Mouse (Mus musculus) heart, adult 2 months (tissue): ENCODE measurements around the gene Rasgrp2. TPM values are rescaled to one million over a fixed set of nuclear protein-coding genes. Genes with fewer than 3 reads are reported as not detected.

Experiments
- DNase-seq, 2 experiments: peaks; one replicate each; pipeline ENCODE4 v3.0.0; 2021
- H3K27ac ChIP-seq: fragments of 200-600 bp; 2 replicates; pipeline ENCODE4 v1.8.1; 2022
- H3K27me3 ChIP-seq: fragments of 200-500 bp; 2 replicates; pipeline ENCODE4 v1.6.1; 2012; ENCODE audit warnings: mild to moderate bottlenecking, low read length, inconsistent platforms, mixed read lengths; ENCODE audit not compliant: control insufficient read depth, insufficient read depth
- H3K36me3 ChIP-seq: fragments of 200-500 bp; 2 replicates; pipeline ENCODE4 v1.6.1; 2012; ENCODE audit warnings: low read length, inconsistent platforms; ENCODE audit not compliant: control insufficient read depth, insufficient read depth
- H3K4me1 ChIP-seq: fragments of 200-500 bp; 2 replicates; pipeline ENCODE4 v1.6.1; 2011; ENCODE audit warnings: low read length; ENCODE audit not compliant: control insufficient read depth, insufficient read depth
- H3K4me3 ChIP-seq: fragments of 200-600 bp; 2 replicates; pipeline ENCODE4 v1.8.1; 2022
- H3K79me2 ChIP-seq: fragments of 200-500 bp; replicated peaks from 2 replicates; pipeline ENCODE4 v1.6.1; 2012; ENCODE audit warnings: mild to moderate bottlenecking, inconsistent platforms, low read length, moderate library complexity, mixed read lengths; ENCODE audit not compliant: control insufficient read depth, insufficient read depth
- H3K9ac ChIP-seq: fragments of 200-500 bp; 2 replicates; pipeline ENCODE4 v1.6.1; 2012; ENCODE audit warnings: low read depth, mild to moderate bottlenecking, control low read depth, inconsistent platforms, low read length, mixed read lengths
- CTCF ChIP-seq: fragments of 200-600 bp; IDR thresholded peaks from 2 replicates; pipeline ENCODE4 v1.8.1; 2022; ENCODE audit warnings: antibody characterized with exemption, mild to moderate bottlenecking, moderate library complexity
- EP300 ChIP-seq: fragments of 200-500 bp; IDR thresholded peaks from 2 replicates; pipeline ENCODE4 v1.6.1; 2011; ENCODE audit warnings: low read depth, low read length, control low read depth; ENCODE audit not compliant: insufficient read depth
- POLR2A ChIP-seq: fragments of 200-500 bp; IDR thresholded peaks from 2 replicates; pipeline ENCODE4 v1.6.1; 2011; ENCODE audit warnings: mild to moderate bottlenecking, low read depth, low read length, control low read depth; ENCODE audit not compliant: insufficient read depth
- WGBS: fragments of 180-500 bp; shearing (Covaris S2); methylation state at CpG from one replicate; pipeline ENCODE4 v1.1.7; 2018; 5-methylcytosine and 5-hydroxymethylcytosine counted together
- intact Hi-C: fragments of 180-260 bp; cut with DNase I; formaldehyde crosslinking; loops from one replicate; pipeline ENCODE4 v1.15.1; 2025
- polyA plus RNA-seq: library from polyadenylated mRNA; depleted of rRNA; stranded (reverse); fragments of >200 nt; gene quantifications from 2 replicates; pipeline ENCODE4 v1.2.3, GENCODE M21; 2012
- total RNA-seq, 2 experiments: library from RNA; stranded (reverse); gene quantifications; 2 replicates each; pipeline ENCODE4 v1.2.3; 2021

Rasgrp2 gene
- total and polyA plus RNA-seq, 3 experiments: 43.3 to 97.2 (median 48.0) TPM

DNA sequence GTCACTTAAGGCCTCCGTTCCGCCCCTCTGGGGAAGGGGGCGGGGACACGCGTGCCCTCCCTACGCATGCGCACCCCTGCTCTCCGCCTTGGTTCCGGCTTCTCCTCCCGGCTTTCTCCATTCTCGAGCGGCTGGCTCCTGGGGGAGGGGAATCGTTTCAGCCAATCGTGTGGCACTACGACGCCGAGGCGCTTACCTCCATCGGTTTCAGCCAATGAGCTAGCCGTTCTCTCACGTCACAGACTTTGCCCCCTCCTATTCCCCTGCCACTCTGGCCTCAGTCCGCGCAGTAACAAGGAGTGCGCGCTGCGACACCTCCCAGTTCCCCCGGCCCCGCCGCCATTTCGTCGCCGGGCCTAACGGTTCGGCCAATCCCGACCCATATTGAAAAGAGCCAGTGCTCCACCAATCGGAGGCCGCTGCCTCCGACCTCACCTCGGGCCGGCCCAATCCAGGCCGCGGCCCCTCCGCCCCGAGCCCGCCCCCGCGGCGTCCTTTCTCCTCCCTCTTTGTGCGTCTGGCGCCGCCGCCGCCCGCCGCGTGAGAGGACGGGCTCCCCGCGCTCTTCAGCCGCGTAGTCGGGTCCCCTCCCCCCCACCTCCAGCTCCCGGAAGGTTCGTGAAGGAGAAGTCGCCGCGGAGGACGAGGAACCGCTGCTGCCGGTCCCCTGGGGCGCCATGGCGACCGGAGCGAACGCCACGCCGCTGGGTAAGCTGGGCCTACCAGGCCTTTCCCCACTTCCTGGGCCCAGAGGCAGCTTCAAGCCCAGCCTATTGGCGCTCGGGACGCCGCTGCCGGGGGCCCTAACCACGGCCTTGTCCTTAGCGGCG lies 35.5 kb upstream of the Rasgrp2 start, which contains the start of gene Sf1:
TSS of gene Sf1 (plus strand) at position 280 of the 830 bp plus-strand sequence.
- Histone ChIP-seq H3K36me3 (peaks cover 40% of the 10 kb centered on the region), H3K9ac (peak within 1 kb of the TSS; percentile 98), H3K79me2 (peaks cover 5% of the 10 kb centered on the region; the same call in 1 of the 2 replicates), H3K4me3 (peak within 1 kb of the TSS; percentile 89), H3K4me1 (peaks cover 4% of the 10 kb centered on the region; the same call in 1 of the 2 replicates), H3K27ac (peak within 1 kb of the TSS; percentile 98), H3K27me3 (no peaks in the 10 kb centered on the region)
- under 1% methylated on average over 85 of the region's 85 CpGs for WGBS
- DNase-seq: peak; percentile 99 to 100
- TF ChIP-seq CTCF (no peak), POLR2A (peak; percentile 72)
- intact Hi-C loops: no loop called here

DNA sequence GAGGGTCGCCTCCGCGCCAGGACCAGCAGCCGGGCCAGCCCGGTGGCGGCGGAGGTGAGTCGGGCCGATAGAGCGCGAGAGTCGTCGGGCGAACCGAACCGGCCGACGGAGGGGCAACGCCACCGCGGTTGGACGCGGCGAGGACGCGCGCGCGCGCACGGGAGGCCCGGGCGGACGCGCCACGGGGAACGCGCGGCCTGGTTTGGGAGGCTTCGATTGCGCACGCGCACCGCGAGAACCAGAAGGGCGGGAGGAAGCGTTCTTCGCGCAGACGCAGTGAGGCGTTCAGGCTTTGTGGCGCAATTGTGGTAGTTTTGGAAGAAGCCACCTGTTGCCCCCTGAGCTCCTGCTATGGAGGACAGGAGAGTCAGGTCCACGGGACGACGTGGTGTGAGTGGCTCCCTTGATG lies 34.8 kb upstream of the Rasgrp2 start:
- Histone ChIP-seq H3K4me1 (peaks cover 4% of the 10 kb centered on the region; the same call in 1 of the 2 replicates), H3K27me3 (no peaks in the 10 kb centered on the region), H3K4me3 (peak overlapping the region; percentile 89), H3K27ac (peak overlapping the region; percentile 98), H3K79me2 (peaks cover 5% of the 10 kb centered on the region; the same call in 1 of the 2 replicates), H3K9ac (peak overlapping the region; percentile 98), H3K36me3 (peaks cover 45% of the 10 kb centered on the region)
- peak; percentile 29; the same call in 1 of the 2 replicates for TF ChIP-seq EP300
- TF ChIP-seq CTCF: no peak
- TF ChIP-seq POLR2A: peak; percentile 42; the same call in 1 of the 2 replicates
- peak; percentile 94 for DNase-seq
- intact Hi-C loops: no loop called here
- under 1% methylated on average over 55 of the region's 55 CpGs for WGBS

DNA sequence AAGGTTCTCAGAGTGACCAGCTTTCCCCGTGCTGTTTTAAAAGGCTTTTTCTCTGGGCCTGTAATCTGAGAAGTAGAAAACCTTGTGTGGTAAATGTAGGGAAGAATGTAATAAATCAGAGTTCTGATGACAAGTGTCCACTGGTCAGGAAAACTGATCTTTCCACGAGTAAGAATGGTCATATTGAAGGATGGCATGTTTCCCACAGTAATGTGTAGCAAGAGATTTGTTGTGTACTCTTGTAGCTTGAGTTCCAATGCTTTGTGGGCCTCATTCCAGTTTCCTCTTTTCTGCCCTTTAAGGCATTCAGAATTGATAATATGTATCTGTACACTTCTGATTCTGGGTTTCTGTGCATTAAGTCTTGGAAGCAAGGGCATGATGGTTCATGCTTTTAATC lies 34.3 kb upstream of the Rasgrp2 start:
- H3K36me3 ChIP-seq: peaks cover 49% of the 10 kb centered on the region
- peaks cover 5% of the 10 kb centered on the region; the same call in 1 of the 2 replicates for H3K79me2 ChIP-seq
- intact Hi-C loops: no loop called here
- WGBS: 0% methylated on average over 2 of the region's 2 CpGs
- H3K27ac ChIP-seq: peak overlapping the region; percentile 98
- TF ChIP-seq POLR2A: no peak
- TF ChIP-seq EP300: no peak
- no peak for TF ChIP-seq CTCF
- no peaks in the 10 kb centered on the region for H3K27me3 ChIP-seq
- no peak overlapping the region; the same call in 1 of the 2 replicates for H3K9ac ChIP-seq
- H3K4me3 ChIP-seq: peak overlapping the region; percentile 89
- no peak for DNase-seq
- H3K4me1 ChIP-seq: peaks cover 4% of the 10 kb centered on the region; the same call in 1 of the 2 replicates

DNA sequence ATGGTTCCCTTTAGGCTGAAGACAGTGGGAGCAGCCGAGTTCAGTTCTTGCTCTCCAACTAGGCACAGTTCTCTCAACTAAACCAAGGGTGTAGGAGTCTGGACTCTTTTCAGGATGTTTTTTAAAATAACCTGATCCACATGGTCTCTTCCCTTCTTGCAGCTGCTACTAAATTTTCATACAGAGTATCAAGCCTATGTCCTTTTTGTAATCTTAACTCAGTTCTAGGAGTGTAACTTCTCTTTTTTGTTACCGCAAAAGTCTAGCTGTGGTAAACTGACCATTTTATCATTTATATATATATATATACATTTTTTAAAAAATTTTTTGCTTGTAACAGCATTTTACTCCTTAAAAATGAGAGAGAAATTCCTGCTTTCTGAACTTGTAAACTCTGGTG lies 29.0 kb upstream of the Rasgrp2 start:
- WGBS: 74% methylated on average over 2 of the region's 2 CpGs
- DNase-seq: no peak
- Histone ChIP-seq H3K27me3 (no peaks in the 10 kb centered on the region), H3K4me1 (peaks cover 7% of the 10 kb centered on the region; the same call in 1 of the 2 replicates), H3K4me3 (no peak overlapping the region), H3K79me2 (peaks cover 10% of the 10 kb centered on the region), H3K36me3 (peaks cover 59% of the 10 kb centered on the region), H3K9ac (no peak overlapping the region), H3K27ac (no peak overlapping the region)
- intact Hi-C loops: no loop called here
- no peak for TF ChIP-seq CTCF
- no peak for TF ChIP-seq POLR2A
- TF ChIP-seq EP300: no peak

DNA sequence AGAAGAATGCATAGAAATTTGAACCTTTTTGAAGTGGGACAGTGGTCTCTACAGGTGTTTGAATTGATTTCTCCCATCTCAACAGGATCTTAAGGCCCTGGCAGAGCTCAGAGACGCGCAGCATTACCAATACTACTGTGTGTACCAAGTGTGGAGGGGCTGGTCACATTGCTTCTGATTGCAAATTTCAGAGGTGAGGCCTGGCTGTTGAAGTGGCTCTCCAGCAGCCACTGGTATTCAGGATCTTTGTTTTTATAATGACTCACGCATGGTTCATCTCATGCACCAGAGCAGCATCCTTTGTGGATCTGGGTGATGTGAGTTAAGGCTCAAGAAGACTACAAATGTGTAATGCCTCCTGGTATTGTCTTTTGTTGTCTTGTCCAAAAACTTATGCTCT lies 26.7 kb upstream of the Rasgrp2 start:
- no peak overlapping the region for H3K4me3 ChIP-seq
- whole genome bisulfite sequencing: 86% methylated on average over 3 of the region's 3 CpGs
- peaks cover 3% of the 10 kb centered on the region; the same call in 1 of the 2 replicates for H3K4me1 ChIP-seq
- H3K9ac ChIP-seq: no peak overlapping the region
- H3K79me2 ChIP-seq: peaks cover 5% of the 10 kb centered on the region; the same call in 1 of the 2 replicates
- H3K27me3 ChIP-seq: no peaks in the 10 kb centered on the region
- H3K36me3 ChIP-seq: peaks cover 45% of the 10 kb centered on the region
- no peak overlapping the region for H3K27ac ChIP-seq
- DNase-seq: no peak
- intact Hi-C loops: loop anchor here (2.0 kb wide), 3 partner anchors 16 to 78 kb away; partner anchors contain the start of gene Rasgrp2
- TF ChIP-seq EP300: no peak
- no peak for TF ChIP-seq POLR2A
- no peak for TF ChIP-seq CTCF
